Mouse (Mus musculus): Measurements from ENCODE around the gene Saxo1. TPM values are rescaled to one million over a fixed set of nuclear protein-coding genes. Genes with fewer than 3 reads are reported as not detected.

Saxo1 gene
- total and polyA plus RNA-seq, 3 experiments = 0.16 TPM; not detected in 2

DNA sequence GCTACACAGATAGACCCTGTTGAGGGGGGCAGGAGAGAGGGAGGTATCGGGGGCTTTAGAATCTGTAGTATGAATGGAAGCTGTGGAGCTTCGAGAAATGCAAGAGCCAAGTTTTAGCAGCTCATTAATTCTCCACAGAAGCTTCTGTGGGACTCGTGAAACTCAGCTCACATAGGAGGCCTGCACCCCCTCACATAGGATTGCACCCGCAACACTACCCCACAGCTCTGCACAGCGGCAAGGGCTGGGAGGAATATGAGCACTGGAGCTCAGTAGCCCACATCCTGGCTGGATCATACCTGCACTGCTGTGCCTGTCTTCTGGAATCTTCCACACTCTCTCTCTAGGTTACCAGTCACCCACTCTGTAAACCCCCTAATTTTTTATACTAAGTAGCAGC is 34.4 kb downstream of the Saxo1 start:
- WGBS = 85% methylated on average over 5 of the region's 5 CpGs

DNA sequence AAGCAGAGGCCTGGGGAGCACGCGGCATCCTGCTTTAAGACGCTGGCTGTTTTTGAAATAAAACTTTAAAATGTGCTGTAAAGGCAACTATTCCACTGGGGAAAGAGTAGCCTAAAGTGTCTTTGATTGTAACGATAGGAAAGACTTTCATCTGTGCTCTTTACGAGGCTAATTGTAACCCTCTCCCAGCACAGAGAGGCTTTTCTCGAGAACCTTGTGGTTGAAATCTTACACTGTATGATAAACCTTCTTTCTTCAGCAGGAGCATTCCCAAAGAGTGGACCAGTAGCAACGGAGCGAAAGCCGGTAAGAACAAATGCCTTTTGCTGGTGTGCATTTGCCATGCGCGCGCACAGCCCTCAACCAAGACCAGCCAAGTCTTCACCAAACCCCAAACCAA is 37.4 kb downstream of the Saxo1 start:
- no peak for DNase-seq
- no peaks in the 10 kb centered on the region for H3K79me2 ChIP-seq (replicated peaks; ENCODE audit: control insufficient read depth, insufficient read depth, low read length)
- H3K4me1 ChIP-seq (ENCODE audit: control insufficient read depth, insufficient read depth, low read length) = no peaks in the 10 kb centered on the region
- TF ChIP-seq EP300 (IDR thresholded peaks at IDR 0.05; ENCODE audit: insufficient read depth, low read depth, low read length) (no peak), POLR2A (IDR thresholded peaks at IDR 0.05; ENCODE audit: insufficient read depth, low read depth, low read length) (no peak), CTCF (IDR thresholded peaks at IDR 0.05) (no peak)
- no peak overlapping the region for H3K27ac ChIP-seq
- H3K4me3 ChIP-seq = no peak overlapping the region
- intact Hi-C loops (cut with DNase I) = no loop called here
- 87% methylated on average over 12 of the region's 12 CpGs for WGBS
- no peaks in the 10 kb centered on the region for H3K27me3 ChIP-seq (ENCODE audit: control insufficient read depth, insufficient read depth, low read length)
- no peaks in the 10 kb centered on the region for H3K36me3 ChIP-seq (ENCODE audit: control insufficient read depth, insufficient read depth, low read length)
- H3K9ac ChIP-seq (ENCODE audit: low read depth, low read length) = no peak overlapping the region

More for the DNA sequence above, 34.4 kb downstream of the Saxo1 start:
- Histone ChIP-seq H3K4me1 (ENCODE audit: control insufficient read depth, insufficient read depth, low read length) (no peaks in the 10 kb centered on the region), H3K36me3 (ENCODE audit: control insufficient read depth, insufficient read depth, low read length) (no peaks in the 10 kb centered on the region), H3K27ac (no peak overlapping the region), H3K79me2 (replicated peaks; ENCODE audit: control insufficient read depth, insufficient read depth, low read length) (no peaks in the 10 kb centered on the region), H3K4me3 (no peak overlapping the region), H3K9ac (ENCODE audit: low read depth, low read length) (no peak overlapping the region), H3K27me3 (ENCODE audit: control insufficient read depth, insufficient read depth, low read length) (no peaks in the 10 kb centered on the region)
- no peak for TF ChIP-seq EP300 (IDR thresholded peaks at IDR 0.05; ENCODE audit: insufficient read depth, low read depth, low read length)
- TF ChIP-seq CTCF (IDR thresholded peaks at IDR 0.05) = no peak
- no peak for TF ChIP-seq POLR2A (IDR thresholded peaks at IDR 0.05; ENCODE audit: insufficient read depth, low read depth, low read length)
- DNase-seq = no peak
- intact Hi-C loops (cut with DNase I) = no loop called here

DNA sequence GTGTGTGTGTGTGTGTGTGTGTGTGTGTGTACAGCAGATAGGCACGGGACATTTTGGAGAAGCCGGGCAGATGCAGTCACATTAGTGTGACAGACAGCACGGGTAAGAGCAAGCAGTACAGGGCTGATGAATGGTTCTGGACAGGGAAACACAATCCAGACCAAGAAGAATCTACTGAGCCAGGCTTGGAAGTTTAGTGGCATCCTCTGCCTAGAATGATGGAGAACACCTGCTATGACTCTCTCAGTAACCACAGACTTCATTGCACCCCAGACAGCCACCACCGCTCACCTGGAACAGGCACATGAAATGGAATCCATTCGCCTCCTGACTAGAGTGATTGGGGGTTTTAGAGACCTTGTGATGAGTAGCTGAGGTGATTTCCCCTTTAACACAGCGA is 38.2 kb downstream of the Saxo1 start:
- Histone ChIP-seq H3K27ac (no peak overlapping the region), H3K36me3 (ENCODE audit: control insufficient read depth, insufficient read depth, low read length) (no peaks in the 10 kb centered on the region), H3K9ac (ENCODE audit: low read depth, low read length) (no peak overlapping the region), H3K79me2 (replicated peaks; ENCODE audit: control insufficient read depth, insufficient read depth, low read length) (no peaks in the 10 kb centered on the region), H3K27me3 (ENCODE audit: control insufficient read depth, insufficient read depth, low read length) (no peaks in the 10 kb centered on the region), H3K4me1 (ENCODE audit: control insufficient read depth, insufficient read depth, low read length) (no peaks in the 10 kb centered on the region), H3K4me3 (no peak overlapping the region)
- WGBS = 84% methylated on average over 6 of the region's 6 CpGs
- TF ChIP-seq POLR2A (IDR thresholded peaks at IDR 0.05; ENCODE audit: insufficient read depth, low read depth, low read length) (no peak), CTCF (IDR thresholded peaks at IDR 0.05) (no peak)
- intact Hi-C loops (cut with DNase I) = no loop called here
- DNase-seq = no peak

DNA sequence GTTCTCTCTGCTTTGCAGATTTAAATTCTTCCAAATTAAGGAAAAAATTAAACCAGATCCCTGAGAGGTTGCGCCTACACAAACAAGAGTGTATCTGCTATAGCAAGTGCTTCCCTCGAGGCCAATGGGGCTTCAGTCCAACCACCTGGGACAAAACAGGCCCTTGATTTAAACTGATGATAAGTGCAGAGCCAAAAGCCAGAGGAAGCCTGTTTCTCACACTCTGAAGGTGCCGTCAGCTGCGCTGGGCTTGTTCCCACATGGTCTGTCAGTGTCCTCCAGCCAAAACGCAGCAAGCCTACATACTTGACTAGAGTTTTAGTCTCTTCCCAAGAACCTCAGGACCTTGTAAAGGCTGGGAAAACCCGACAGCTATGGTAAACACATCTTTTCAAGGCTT is 53.5 kb downstream of the Saxo1 start:
- peak in 1 of 2 experiments; percentile 18 for DNase-seq
- no peaks in the 10 kb centered on the region for H3K27me3 ChIP-seq (ENCODE audit: control insufficient read depth, insufficient read depth, low read length)
- TF ChIP-seq CTCF (IDR thresholded peaks at IDR 0.05) (no peak), POLR2A (IDR thresholded peaks at IDR 0.05; ENCODE audit: insufficient read depth, low read depth, low read length) (no peak), EP300 (IDR thresholded peaks at IDR 0.05; ENCODE audit: insufficient read depth, low read depth, low read length) (no peak)
- no peak overlapping the region for H3K4me3 ChIP-seq
- H3K79me2 ChIP-seq (replicated peaks; ENCODE audit: control insufficient read depth, insufficient read depth, low read length) = no peaks in the 10 kb centered on the region
- intact Hi-C loops (cut with DNase I) = loop anchor here (5.0 kb wide), 1 partner anchor 33 kb away; no protein-coding TSS in a partner anchor
- no peaks in the 10 kb centered on the region; the same call in 1 of the 2 replicates for H3K36me3 ChIP-seq (ENCODE audit: control insufficient read depth, insufficient read depth, low read length)
- H3K9ac ChIP-seq (ENCODE audit: low read depth, low read length) = no peak overlapping the region
- WGBS = 48% methylated on average over 6 of the region's 6 CpGs
- peaks cover 2% of the 10 kb centered on the region for H3K4me1 ChIP-seq (ENCODE audit: control insufficient read depth, insufficient read depth, low read length)
- no peak overlapping the region for H3K27ac ChIP-seq

DNA sequence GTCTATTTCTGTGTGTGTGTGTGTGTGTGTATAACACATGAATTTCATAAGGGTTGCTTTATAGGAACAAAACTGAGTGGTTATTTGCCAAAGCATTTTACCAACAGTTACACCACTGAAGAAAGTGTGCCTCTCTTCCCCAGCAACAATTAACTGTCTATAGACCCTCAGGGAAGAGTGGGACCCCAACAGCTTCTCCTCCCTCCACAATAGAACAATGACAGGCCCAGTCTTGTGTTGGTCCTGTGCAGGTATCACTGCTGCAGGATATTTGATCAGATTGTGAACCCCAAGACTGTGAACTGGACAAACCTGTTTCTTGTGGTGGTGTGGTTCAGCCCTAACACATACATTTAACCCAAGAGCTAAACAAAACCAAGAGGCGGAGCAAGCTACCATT is 58.6 kb downstream of the Saxo1 start:
- H3K9ac ChIP-seq (ENCODE audit: low read depth, low read length) = no peak overlapping the region
- peaks cover 2% of the 10 kb centered on the region for H3K36me3 ChIP-seq (ENCODE audit: control insufficient read depth, insufficient read depth, low read length)
- no peak overlapping the region for H3K4me3 ChIP-seq
- TF ChIP-seq EP300 (IDR thresholded peaks at IDR 0.05; ENCODE audit: insufficient read depth, low read depth, low read length) (no peak), CTCF (IDR thresholded peaks at IDR 0.05) (no peak), POLR2A (IDR thresholded peaks at IDR 0.05; ENCODE audit: insufficient read depth, low read depth, low read length) (no peak)
- no peaks in the 10 kb centered on the region for H3K27me3 ChIP-seq (ENCODE audit: control insufficient read depth, insufficient read depth, low read length)
- 100% methylated on average over 1 of the region's 1 CpGs for WGBS
- H3K79me2 ChIP-seq (replicated peaks; ENCODE audit: control insufficient read depth, insufficient read depth, low read length) = no peaks in the 10 kb centered on the region
- intact Hi-C loops (cut with DNase I) = no loop called here
- peaks cover 2% of the 10 kb centered on the region for H3K4me1 ChIP-seq (ENCODE audit: control insufficient read depth, insufficient read depth, low read length)
- no peak overlapping the region; the same call in 1 of the 2 replicates for H3K27ac ChIP-seq
- no peak for DNase-seq

DNA sequence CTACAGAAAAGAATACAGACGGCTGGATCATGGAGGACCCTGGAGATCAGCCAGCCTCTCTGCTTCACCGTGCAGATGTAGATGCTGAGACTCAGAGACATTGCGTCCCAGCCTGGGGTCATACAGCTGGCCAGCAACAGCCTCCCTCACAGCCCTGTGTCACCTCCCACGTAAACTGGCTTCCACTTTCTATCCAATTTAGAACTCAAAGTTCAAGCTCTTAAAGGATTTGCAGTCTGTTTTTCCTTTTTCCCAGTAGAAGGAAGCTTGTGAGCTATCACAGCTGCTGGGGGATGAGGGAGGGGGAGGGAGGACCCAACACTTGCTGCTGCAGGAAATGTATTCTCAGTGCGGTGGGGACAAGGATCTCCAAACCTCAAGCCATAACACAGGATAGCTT is 59.4 kb downstream of the Saxo1 start:
- H3K36me3 ChIP-seq (ENCODE audit: control insufficient read depth, insufficient read depth, low read length) = peaks cover 2% of the 10 kb centered on the region
- WGBS = 34% methylated on average over 5 of the region's 5 CpGs
- intact Hi-C loops (cut with DNase I) = no loop called here
- H3K4me3 ChIP-seq = no peak overlapping the region
- no peak overlapping the region for H3K9ac ChIP-seq (ENCODE audit: low read depth, low read length)
- DNase-seq = peak; percentile 63 to 65
- TF ChIP-seq CTCF (IDR thresholded peaks at IDR 0.05) (no peak), POLR2A (IDR thresholded peaks at IDR 0.05; ENCODE audit: insufficient read depth, low read depth, low read length) (no peak), EP300 (IDR thresholded peaks at IDR 0.05; ENCODE audit: insufficient read depth, low read depth, low read length) (peak; percentile 80; the same call in 1 of the 2 replicates)
- H3K27me3 ChIP-seq (ENCODE audit: control insufficient read depth, insufficient read depth, low read length) = no peaks in the 10 kb centered on the region
- no peaks in the 10 kb centered on the region; the same call in none of the 2 replicates for H3K4me1 ChIP-seq (ENCODE audit: control insufficient read depth, insufficient read depth, low read length)
- H3K27ac ChIP-seq = peak overlapping the region; percentile 36
- no peaks in the 10 kb centered on the region for H3K79me2 ChIP-seq (replicated peaks; ENCODE audit: control insufficient read depth, insufficient read depth, low read length)

All from heart, adult 2 months (tissue).